Mouse (Mus musculus): ENCODE measurements at regions not wholly inside any gene's neighbourhood (a gene's known extent, or its start where the extent isn't known, plus 50 kb on each side); places are given as distances from the start of the nearest gene placed in this dataset.

GRCm38 (mm10) chr2:134126988-134127387 lies 427.2 kb downstream of the Hao1 start:
- no peak for DNase-seq (ENCODE audit: low spot score in 2 of 2)

- DNase-seq (ENCODE audit: low spot score in 2 of 2), result no peak
Observed at GRCm38 (mm10) chr2:134107286-134107685, 446.9 kb downstream of the Hao1 start.

- no peak for DNase-seq (ENCODE audit: low spot score in 2 of 2)
Observed at GRCm38 (mm10) chr2:134088374-134088773, 465.8 kb downstream of the Hao1 start.

GRCm38 (mm10) chr2:134080148-134080547 lies 474.0 kb downstream of the Hao1 start:
- DNase-seq (ENCODE audit: low spot score in 2 of 2), result no peak

GRCm38 (mm10) chr2:134077953-134078352 lies 476.2 kb downstream of the Hao1 start:
- no peak for DNase-seq (ENCODE audit: low spot score in 2 of 2)

- DNase-seq (ENCODE audit: low spot score in 2 of 2), result no peak
Observed at GRCm38 (mm10) chr2:134067910-134068335, 486.2 kb downstream of the Hao1 start.

GRCm38 (mm10) chr2:134067404-134067803 lies 486.8 kb downstream of the Hao1 start:
- no peak for DNase-seq (ENCODE audit: low spot score in 2 of 2)

- DNase-seq (ENCODE audit: low spot score in 2 of 2), result no peak
Observed at GRCm38 (mm10) chr2:134059916-134060618, 494.1 kb downstream of the Hao1 start.

GRCm38 (mm10) chr2:134036359-134036874 lies 484.5 kb downstream of the Bmp2 start:
- DNase-seq (ENCODE audit: low spot score in 2 of 2), result no peak

GRCm38 (mm10) chr2:134029631-134030414 lies 477.9 kb downstream of the Bmp2 start:
- DNase-seq (ENCODE audit: low spot score in 2 of 2), result peak in 1 of 2 experiments; percentile 62

- DNase-seq (ENCODE audit: low spot score in 2 of 2), result no peak
Observed at GRCm38 (mm10) chr2:134029153-134029552, 477.2 kb downstream of the Bmp2 start.

GRCm38 (mm10) chr2:134017109-134017508 lies 465.1 kb downstream of the Bmp2 start:
- no peak for DNase-seq (ENCODE audit: low spot score in 2 of 2)

- DNase-seq (ENCODE audit: low spot score in 2 of 2), result no peak
Observed at GRCm38 (mm10) chr2:134003146-134003545, 451.2 kb downstream of the Bmp2 start.

- DNase-seq (ENCODE audit: low spot score in 2 of 2), result no peak
Observed at GRCm38 (mm10) chr2:133994742-133995141, 442.8 kb downstream of the Bmp2 start.

GRCm38 (mm10) chr2:133994337-133994736 lies 442.4 kb downstream of the Bmp2 start:
- DNase-seq (ENCODE audit: low spot score in 2 of 2), result peak in 1 of 2 experiments; percentile 20

GRCm38 (mm10) chr2:133987671-133988070 lies 435.7 kb downstream of the Bmp2 start:
- DNase-seq (ENCODE audit: low spot score in 2 of 2), result no peak

Data from urinary bladder, postnatal 4 days (tissue).